In the genomic region with DNA sequence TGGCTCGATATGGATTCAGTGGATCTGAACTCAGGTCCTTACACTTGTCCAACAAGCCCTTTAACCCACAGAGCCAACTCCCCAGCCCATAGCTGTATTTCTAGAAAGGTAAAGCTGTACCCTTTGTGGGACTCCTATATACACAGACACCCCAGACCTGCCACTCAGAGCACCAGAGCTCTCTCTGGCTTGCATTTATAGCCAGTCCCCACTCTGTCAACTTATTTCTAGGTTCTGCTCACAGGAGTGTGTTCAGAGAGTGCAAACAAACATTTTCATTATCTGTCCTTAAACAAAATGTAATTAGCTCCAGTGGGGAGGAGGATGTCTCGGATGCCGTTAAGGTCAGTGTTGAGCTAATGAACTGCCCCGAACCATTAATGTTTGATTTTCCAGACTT, we compare ENCODE assay signal across 1 mouse cellular context.
TF ChIP-seq lines count a peak whose summit lies in the region.

No protein-coding gene starts in this region.

TF ChIP-seq in MEL, 35 proteins besides CTCF, POLR2A, EP300 and RAD21 (continued from another document):
- TF ChIP-seq NRF1 (IDR thresholded peaks at IDR 0.05; ENCODE audit: insufficient read depth, low read depth, low read length, poor library complexity, severe bottlenecking) (no peak), JUND (IDR thresholded peaks at IDR 0.05; ENCODE audit: low read depth, low read length) (no peak), ZMIZ1 (IDR thresholded peaks at IDR 0.05; ENCODE audit: low read depth, low read length) (no peak), ZC3H11A (IDR thresholded peaks at IDR 0.05; ENCODE audit: low read depth, low read length) (no peak)
